Mouse (Mus musculus) myocyte (in vitro differentiated cells): Measurements from ENCODE around the gene Traf3ip2. TPM values are rescaled to one million over a fixed set of nuclear protein-coding genes. Genes with fewer than 3 reads are reported as not detected.
A peak's percentile ranks its signal among the peaks of the same experiment; 100 is the strongest.

ENCODE experiments used
- H3K27me3 ChIP-seq: one replicate; pipeline ENCODE4 v1.6.1; 2011; ENCODE audit not compliant: control insufficient read depth, insufficient read depth, insufficient read length
- H3K36me3 ChIP-seq: one replicate; pipeline ENCODE4 v1.6.1; 2011; ENCODE audit not compliant: control insufficient read depth, insufficient read depth
- H3K4me2 ChIP-seq: one replicate; pipeline ENCODE4 v1.6.1; 2011; ENCODE audit warnings: low read depth, control low read depth
- H3K4me3 ChIP-seq: one replicate; pipeline ENCODE4 v1.5.1; 2011; ENCODE audit warnings: mild to moderate bottlenecking, control low read depth, moderate library complexity
- H3K79me2 ChIP-seq: one replicate; pipeline ENCODE4 v1.6.1; 2011; ENCODE audit not compliant: control insufficient read depth, insufficient read depth
- H3ac ChIP-seq: one replicate; pipeline ENCODE4 v1.6.1; 2011; ENCODE audit not compliant: control insufficient read depth, insufficient read length
- CEBPB ChIP-seq: IDR thresholded peaks from 2 replicates; pipeline ENCODE4 v1.6.1; 2011; ENCODE audit warnings: mild to moderate bottlenecking, moderate library complexity; ENCODE audit not compliant: poor library complexity, insufficient read depth, severe bottlenecking
- E2F4 ChIP-seq: IDR thresholded peaks from one replicate; pipeline ENCODE4 v1.6.1; 2011; ENCODE audit warnings: mild to moderate bottlenecking, control low read depth, moderate library complexity; ENCODE audit not compliant: insufficient read depth
- MAX ChIP-seq: IDR thresholded peaks from one replicate; pipeline ENCODE4 v1.6.1; 2011; ENCODE audit warnings: low read depth, mild to moderate bottlenecking, control low read depth
- MYOD1 ChIP-seq, 3 experiments: IDR thresholded peaks; one replicate each; pipeline ENCODE4 v1.6.1; 2011; ENCODE audit warnings: control low read depth in 2 of 3, low read depth in 2 of 3, mild to moderate bottlenecking in 2 of 3, moderate library complexity in 1 of 3; ENCODE audit not compliant: insufficient read length in 2 of 3, control insufficient read depth in 1 of 3
- MYOG ChIP-seq, 3 experiments: IDR thresholded peaks; one replicate each; pipeline ENCODE4 v1.6.1; 2011; ENCODE audit warnings: control low read depth in 2 of 3, low read depth in 2 of 3, mild to moderate bottlenecking in 2 of 3; ENCODE audit not compliant: insufficient read length in 2 of 3, control insufficient read depth in 1 of 3, insufficient read depth in 1 of 3
- POLR2AphosphoS2 ChIP-seq: IDR thresholded peaks from one replicate; pipeline ENCODE4 v1.6.1; 2011; ENCODE audit warnings: low read depth, control low read depth; ENCODE audit not compliant: insufficient read length
- REST ChIP-seq: IDR thresholded peaks from one replicate; pipeline ENCODE4 v1.6.1; 2011; ENCODE audit warnings: mild to moderate bottlenecking, control low read depth, moderate library complexity; ENCODE audit not compliant: insufficient read depth, insufficient read length
- SRF ChIP-seq: IDR thresholded peaks from one replicate; pipeline ENCODE4 v1.6.1; 2011; ENCODE audit warnings: low read depth; ENCODE audit not compliant: control insufficient read depth, insufficient read length
- TCF3 ChIP-seq: IDR thresholded peaks from one replicate; pipeline ENCODE4 v1.6.1; 2011; ENCODE audit warnings: low read depth, control low read depth; ENCODE audit not compliant: insufficient read length
- USF1 ChIP-seq: IDR thresholded peaks from one replicate; pipeline ENCODE4 v1.6.1; 2011; ENCODE audit warnings: low read depth, mild to moderate bottlenecking, control low read depth, moderate library complexity
- polyA plus RNA-seq: library from polyadenylated mRNA; unstranded; fragments of >200 nt; fragmentation: generic; extraction: Trizol; gene quantifications from one replicate; pipeline ENCODE4 v1.2.1, GENCODE M21; 2012; ENCODE audit warnings: missing spikeins

Gene Traf3ip2
- polyA plus RNA-seq, 1 experiment = 4.2 TPM

DNA sequence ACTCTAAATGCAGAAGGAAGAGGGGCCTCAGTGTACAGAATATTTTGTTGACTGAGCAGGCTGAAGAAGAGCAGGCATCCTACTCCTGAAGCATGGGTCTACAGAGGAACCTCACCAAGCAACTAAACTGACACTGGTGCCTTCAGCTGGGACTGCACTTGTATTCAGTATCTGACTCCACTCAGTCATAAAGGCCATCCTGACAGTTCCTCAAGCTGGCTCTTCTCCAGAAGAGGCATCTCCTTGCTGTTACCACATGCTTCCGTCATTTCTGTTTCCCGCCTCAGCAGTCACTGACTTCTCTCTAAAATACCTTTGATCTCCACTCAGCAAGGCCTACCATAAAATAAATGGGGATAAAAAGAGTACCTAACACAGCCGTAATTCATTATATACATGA lies 75.1 kb downstream of the Traf3ip2 start:
- no peak for TF ChIP-seq CEBPB
- no peak overlapping the region for H3K4me3 ChIP-seq
- H3ac ChIP-seq = no peak overlapping the region
- H3K36me3 ChIP-seq = no peaks in the 10 kb centered on the region
- no peak overlapping the region for H3K4me2 ChIP-seq
- no peaks in the 10 kb centered on the region for H3K27me3 ChIP-seq
- no peaks in the 10 kb centered on the region for H3K79me2 ChIP-seq

DNA sequence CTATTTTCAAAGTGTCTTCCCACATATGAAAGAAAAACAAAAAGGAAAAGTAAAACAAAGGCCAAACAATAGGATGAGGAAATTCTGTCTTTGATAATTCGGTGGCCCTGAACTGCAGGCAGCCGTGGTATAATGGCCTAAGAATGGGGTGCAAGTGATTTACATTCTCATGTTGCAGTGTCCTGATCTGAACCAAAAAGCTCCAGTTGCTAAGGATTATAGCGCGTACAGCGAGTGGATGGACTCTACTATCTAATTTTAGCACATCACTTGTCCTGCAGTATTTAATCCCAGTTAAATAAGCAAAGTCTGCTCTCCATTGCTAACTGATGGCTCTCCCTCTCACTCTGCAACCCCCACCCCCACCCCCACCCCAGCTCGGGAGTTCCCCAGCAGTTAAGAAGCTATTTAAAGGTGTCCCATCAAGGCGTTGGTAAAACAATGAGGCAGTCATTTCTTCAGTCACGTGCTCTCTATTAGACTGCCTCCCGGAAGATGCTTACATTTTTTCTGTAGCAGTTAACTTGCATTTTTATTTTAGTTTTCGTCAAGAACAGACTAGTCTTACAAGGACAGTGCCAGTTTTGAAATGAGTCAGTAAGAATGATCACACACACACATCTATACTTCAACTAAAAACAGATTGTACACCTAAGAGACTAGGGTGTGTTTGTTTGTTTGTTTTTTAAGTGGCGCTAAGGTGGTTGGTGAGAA lies 78.8 kb downstream of the Traf3ip2 start:
- H3K4me3 ChIP-seq = no peak overlapping the region
- no peaks in the 10 kb centered on the region for H3K27me3 ChIP-seq
- no peak for TF ChIP-seq POLR2AphosphoS2
- peak; percentile 67 for TF ChIP-seq USF1
- no peak for TF ChIP-seq TCF3
- TF ChIP-seq E2F4 = no peak
- no peak overlapping the region for H3ac ChIP-seq
- H3K4me2 ChIP-seq = peak overlapping the region; percentile 25
- no peaks in the 10 kb centered on the region for H3K79me2 ChIP-seq
- no peaks in the 10 kb centered on the region for H3K36me3 ChIP-seq

DNA sequence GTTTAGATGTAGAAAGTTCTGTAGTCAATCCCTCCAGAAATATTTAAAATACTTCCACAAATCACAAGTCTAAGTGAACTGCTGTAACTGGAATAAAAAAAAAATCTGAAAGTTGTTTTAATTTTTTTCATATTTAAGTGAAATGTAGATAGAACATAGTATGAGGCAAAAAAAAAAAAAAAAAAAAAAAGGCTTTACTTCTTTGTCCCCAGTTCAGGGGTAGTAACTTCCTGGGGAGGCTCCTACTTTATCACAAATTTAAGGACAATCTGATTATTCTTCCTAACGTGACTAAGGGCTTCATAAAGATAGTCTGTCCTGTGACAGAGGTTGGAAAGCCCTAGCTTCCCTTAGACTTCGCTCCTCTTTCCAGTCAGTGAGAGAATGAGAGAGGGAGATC lies 79.4 kb downstream of the Traf3ip2 start:
- H3K4me2 ChIP-seq = peak overlapping the region; percentile 19
- no peaks in the 10 kb centered on the region for H3K36me3 ChIP-seq
- H3ac ChIP-seq = no peak overlapping the region
- H3K79me2 ChIP-seq = no peaks in the 10 kb centered on the region
- no peaks in the 10 kb centered on the region for H3K27me3 ChIP-seq
- TF ChIP-seq USF1 (no peak), SRF (no peak), REST (no peak), MYOG (IDR thresholded peaks at IDR 0.05; ENCODE audit: control insufficient read depth in 1 of 3, insufficient read depth in 1 of 3, insufficient read length in 2 of 3, low read depth in 2 of 3) (no peak), MYOD1 (IDR thresholded peaks at IDR 0.05; ENCODE audit: control insufficient read depth in 1 of 3, insufficient read length in 2 of 3, low read depth in 2 of 3) (no peak), MAX (no peak), E2F4 (no peak), CEBPB (no peak), TCF3 (no peak)
- H3K4me3 ChIP-seq = no peak overlapping the region

Other genes with a start within 250 kb of the Traf3ip2 start
- 148 TPM for gene Fyn, start 244.1 kb upstream of the Traf3ip2 start, polyA plus RNA-seq
- 2.4 TPM for gene Rev3l, start 119.2 kb downstream of the Traf3ip2 start, polyA plus RNA-seq